Mouse (Mus musculus): ENCODE measurements around the gene Rcan1. TPM values are rescaled to one million over a fixed set of nuclear protein-coding genes. Genes with fewer than 3 reads are reported as not detected.

Gene Rcan1
- polyA plus RNA-seq, 1 experiment from 2014 or later = 19.6 TPM

DNA sequence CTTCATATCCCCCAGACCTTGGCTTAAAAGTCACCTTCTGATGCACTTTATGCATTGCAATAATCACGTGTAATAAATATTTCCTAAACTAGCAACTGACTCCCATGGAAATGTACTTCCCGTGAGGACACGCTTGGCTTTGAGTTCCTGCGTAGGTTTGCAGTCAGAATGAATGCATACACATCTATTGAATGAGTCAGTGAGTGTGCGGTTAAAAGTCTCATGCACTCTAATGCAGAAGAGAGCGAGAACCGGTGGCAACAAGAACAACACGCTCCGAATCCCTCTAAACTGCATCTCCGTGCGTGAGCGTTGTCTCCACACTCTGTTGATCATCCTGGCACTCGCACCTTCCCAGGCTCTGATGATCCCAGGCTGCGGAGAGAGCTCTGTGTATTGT is 21.6 kb downstream of the Rcan1 start:
- H3K36me3 ChIP-seq (ENCODE audit: control insufficient read depth, insufficient read depth, low read length) = no peaks in the 10 kb centered on the region; the same call in 1 of the 2 replicates
- H3K9me3 ChIP-seq (replicated peaks; ENCODE audit: control insufficient read depth, low read length) = no peaks in the 10 kb centered on the region
- no peak overlapping the region for H3K9ac ChIP-seq (ENCODE audit: low read length)
- no peak overlapping the region for H3K4me3 ChIP-seq (replicated peaks; ENCODE audit: low read length)
- peaks cover 1% of the 10 kb centered on the region; the same call in 1 of the 2 replicates for H3K4me1 ChIP-seq (ENCODE audit: control insufficient read depth, insufficient read depth, low read length)
- no peak for ATAC-seq (ENCODE audit: insufficient read depth, low FRiP score)
- 92% methylated on average over 14 of the region's 14 CpGs for WGBS
- no peak overlapping the region for H3K4me2 ChIP-seq (ENCODE audit: low read depth, low read length)
- no peaks in the 10 kb centered on the region for H3K27me3 ChIP-seq (ENCODE audit: control insufficient read depth, insufficient read depth, low read length)
- no peak overlapping the region for H3K27ac ChIP-seq (ENCODE audit: low read length)

DNA sequence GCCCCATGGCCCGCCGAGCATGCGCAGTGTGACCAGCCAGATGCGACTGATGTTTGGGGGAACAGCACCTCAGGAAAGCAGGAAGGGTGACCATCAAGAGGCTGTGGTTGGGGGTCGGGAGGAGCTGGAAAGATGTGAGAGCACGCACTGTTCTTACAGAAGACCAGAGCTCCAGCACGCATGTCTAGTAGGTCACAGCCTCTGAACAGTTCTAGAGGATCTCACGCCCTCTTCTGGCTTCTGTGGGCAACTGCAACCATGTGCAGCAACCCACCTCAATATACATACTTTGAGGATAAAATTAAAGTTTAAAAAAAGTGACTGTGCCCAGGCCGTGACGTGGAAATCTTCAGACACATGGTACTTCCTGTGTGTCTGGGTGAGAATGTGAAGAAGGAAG is 25.3 kb downstream of the Rcan1 start:
- Histone ChIP-seq H3K4me2 (ENCODE audit: low read depth, low read length) (no peak overlapping the region), H3K4me1 (ENCODE audit: control insufficient read depth, insufficient read depth, low read length) (peaks cover 14% of the 10 kb centered on the region), H3K27ac (ENCODE audit: low read length) (no peak overlapping the region), H3K4me3 (replicated peaks; ENCODE audit: low read length) (no peak overlapping the region), H3K9me3 (replicated peaks; ENCODE audit: control insufficient read depth, low read length) (no peaks in the 10 kb centered on the region), H3K36me3 (ENCODE audit: control insufficient read depth, insufficient read depth, low read length) (no peaks in the 10 kb centered on the region), H3K9ac (ENCODE audit: low read length) (no peak overlapping the region), H3K27me3 (ENCODE audit: control insufficient read depth, insufficient read depth, low read length) (no peaks in the 10 kb centered on the region)
- WGBS = 67% methylated on average over 10 of the region's 10 CpGs
- ATAC-seq (ENCODE audit: insufficient read depth, low FRiP score) = no peak

DNA sequence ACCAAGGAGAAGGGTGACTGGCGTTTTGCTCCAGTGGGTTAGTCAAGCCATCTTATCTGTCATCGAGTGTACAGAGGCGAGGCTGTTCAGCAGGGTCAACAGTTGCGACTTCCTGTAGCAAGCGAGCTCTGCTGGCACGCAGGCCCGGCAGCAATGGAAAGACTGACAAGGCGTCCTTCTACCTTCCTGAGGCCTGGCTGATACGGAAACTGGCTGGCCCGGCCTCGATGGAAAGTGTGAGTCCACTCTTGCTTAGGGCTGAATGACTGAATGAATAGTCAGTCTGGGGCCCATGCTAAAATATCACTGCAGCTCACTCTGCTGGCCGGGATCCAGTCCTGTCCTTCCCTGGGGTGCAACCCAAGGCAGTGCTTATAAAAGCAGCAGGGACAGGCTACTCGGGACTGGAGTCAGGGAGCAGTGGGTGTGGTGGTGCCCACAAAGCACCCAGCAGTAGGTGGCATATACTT is 27.0 kb downstream of the Rcan1 start:
- WGBS = 47% methylated on average over 13 of the region's 13 CpGs
- Histone ChIP-seq H3K4me2 (ENCODE audit: low read depth, low read length) (no peak overlapping the region), H3K9me3 (replicated peaks; ENCODE audit: control insufficient read depth, low read length) (no peaks in the 10 kb centered on the region), H3K4me3 (replicated peaks; ENCODE audit: low read length) (no peak overlapping the region), H3K9ac (ENCODE audit: low read length) (peak overlapping the region; percentile 28; the same call in 1 of the 2 replicates), H3K27ac (ENCODE audit: low read length) (peak overlapping the region; percentile 61), H3K27me3 (ENCODE audit: control insufficient read depth, insufficient read depth, low read length) (no peaks in the 10 kb centered on the region), H3K4me1 (ENCODE audit: control insufficient read depth, insufficient read depth, low read length) (peaks cover 14% of the 10 kb centered on the region), H3K36me3 (ENCODE audit: control insufficient read depth, insufficient read depth, low read length) (no peaks in the 10 kb centered on the region)
- peak; percentile 75; the same call in 1 of the 2 replicates for ATAC-seq (ENCODE audit: insufficient read depth, low FRiP score)

DNA sequence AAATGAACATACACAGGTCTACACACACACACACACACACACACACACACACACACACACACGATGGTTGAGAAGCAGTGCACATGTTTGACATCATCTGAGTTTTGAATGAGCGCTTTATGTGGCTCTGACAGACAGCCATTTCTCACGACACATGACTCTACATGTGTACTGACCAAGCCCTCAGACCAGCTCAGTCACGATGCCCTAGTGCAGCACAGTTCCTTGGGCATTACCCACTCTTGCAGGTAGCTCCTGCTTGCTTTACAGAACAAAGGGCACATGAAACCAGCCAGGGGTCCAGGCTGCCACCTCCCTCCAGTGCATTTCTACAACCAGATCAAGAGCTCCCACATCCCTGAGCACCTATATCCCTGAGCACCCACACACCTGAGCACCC is 27.7 kb downstream of the Rcan1 start:
- Histone ChIP-seq H3K4me1 (ENCODE audit: control insufficient read depth, insufficient read depth, low read length) (peaks cover 14% of the 10 kb centered on the region), H3K4me2 (ENCODE audit: low read depth, low read length) (no peak overlapping the region), H3K9ac (ENCODE audit: low read length) (no peak overlapping the region), H3K9me3 (replicated peaks; ENCODE audit: control insufficient read depth, low read length) (no peaks in the 10 kb centered on the region), H3K36me3 (ENCODE audit: control insufficient read depth, insufficient read depth, low read length) (no peaks in the 10 kb centered on the region), H3K4me3 (replicated peaks; ENCODE audit: low read length) (no peak overlapping the region), H3K27ac (ENCODE audit: low read length) (peak overlapping the region; percentile 61; the same call in 1 of the 2 replicates), H3K27me3 (ENCODE audit: control insufficient read depth, insufficient read depth, low read length) (no peaks in the 10 kb centered on the region)
- 74% methylated on average over 4 of the region's 4 CpGs for whole genome bisulfite sequencing
- no peak for ATAC-seq (ENCODE audit: insufficient read depth, low FRiP score)

DNA sequence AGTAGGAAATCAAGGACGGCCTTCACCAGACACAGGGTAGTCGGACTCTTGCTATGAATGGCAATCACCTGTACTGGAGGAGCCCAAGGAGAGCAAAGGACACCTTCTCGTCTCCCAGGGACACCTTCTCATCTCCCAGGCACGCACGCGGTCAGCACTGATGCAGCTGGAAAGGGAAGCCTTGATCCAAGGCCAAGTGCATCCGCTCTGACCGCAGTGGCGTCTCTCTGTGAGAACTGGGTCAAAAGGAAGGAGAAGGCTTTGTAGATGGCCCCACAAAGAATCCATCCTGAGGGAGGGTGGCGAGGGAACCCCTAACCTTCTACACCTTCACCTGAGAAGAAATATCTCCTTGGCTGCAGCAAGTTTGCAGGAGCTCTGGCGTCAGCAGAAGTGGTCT is 28.5 kb downstream of the Rcan1 start:
- Histone ChIP-seq H3K4me2 (ENCODE audit: low read depth, low read length) (no peak overlapping the region), H3K27me3 (ENCODE audit: control insufficient read depth, insufficient read depth, low read length) (no peaks in the 10 kb centered on the region), H3K9me3 (replicated peaks; ENCODE audit: control insufficient read depth, low read length) (no peaks in the 10 kb centered on the region), H3K9ac (ENCODE audit: low read length) (no peak overlapping the region), H3K4me3 (replicated peaks; ENCODE audit: low read length) (no peak overlapping the region), H3K36me3 (ENCODE audit: control insufficient read depth, insufficient read depth, low read length) (no peaks in the 10 kb centered on the region), H3K4me1 (ENCODE audit: control insufficient read depth, insufficient read depth, low read length) (peaks cover 14% of the 10 kb centered on the region), H3K27ac (ENCODE audit: low read length) (no peak overlapping the region)
- no peak for ATAC-seq (ENCODE audit: insufficient read depth, low FRiP score)
- WGBS = 91% methylated on average over 11 of the region's 11 CpGs

DNA sequence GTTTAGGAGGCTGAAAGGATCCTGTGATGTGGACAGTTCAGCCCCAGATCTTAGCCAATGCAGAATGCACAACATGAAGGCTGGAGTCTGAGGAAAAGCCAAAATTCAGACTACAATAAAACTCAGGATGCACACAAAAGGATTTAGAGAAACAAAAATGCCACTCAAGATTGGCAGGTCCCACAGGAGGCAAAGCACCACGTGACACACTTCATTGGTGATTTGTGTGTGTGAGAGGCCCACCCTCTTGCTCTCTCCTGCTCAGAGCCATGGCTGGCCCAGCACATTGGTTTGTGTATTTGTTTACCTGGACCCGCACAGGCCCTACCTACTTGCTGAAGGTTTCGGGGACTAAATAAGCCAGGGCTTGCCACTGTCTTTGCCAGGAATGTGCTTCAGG is 29.5 kb downstream of the Rcan1 start:
- no peak for ATAC-seq (ENCODE audit: insufficient read depth, low FRiP score)

DNA sequence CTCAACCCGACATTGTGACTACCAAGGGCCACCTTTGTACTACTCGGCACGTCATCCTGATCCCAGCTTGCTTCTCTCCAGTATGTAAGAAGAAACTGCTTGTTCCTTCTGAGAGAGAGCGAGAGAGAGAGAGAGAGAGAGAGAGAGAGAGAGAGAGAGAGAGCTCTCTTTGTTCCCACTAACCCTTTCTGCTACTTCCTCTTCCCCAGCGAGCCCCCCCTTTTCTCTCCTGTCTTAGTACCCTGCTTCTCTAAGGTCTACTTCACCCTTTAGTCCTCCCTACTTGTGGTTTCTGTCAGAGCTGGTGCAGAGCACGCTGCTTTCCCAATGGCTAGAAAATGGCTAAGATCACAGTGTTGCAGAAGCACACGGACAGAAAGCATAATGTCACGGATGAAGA is 30.4 kb downstream of the Rcan1 start:
- Histone ChIP-seq H3K27me3 (ENCODE audit: control insufficient read depth, insufficient read depth, low read length) (no peaks in the 10 kb centered on the region), H3K9ac (ENCODE audit: low read length) (no peak overlapping the region), H3K27ac (ENCODE audit: low read length) (no peak overlapping the region), H3K4me1 (ENCODE audit: control insufficient read depth, insufficient read depth, low read length) (peaks cover 14% of the 10 kb centered on the region), H3K4me3 (replicated peaks; ENCODE audit: low read length) (no peak overlapping the region), H3K9me3 (replicated peaks; ENCODE audit: control insufficient read depth, low read length) (no peaks in the 10 kb centered on the region), H3K4me2 (ENCODE audit: low read depth, low read length) (no peak overlapping the region), H3K36me3 (ENCODE audit: control insufficient read depth, insufficient read depth, low read length) (no peaks in the 10 kb centered on the region)
- no peak for ATAC-seq (ENCODE audit: insufficient read depth, low FRiP score)
- 77% methylated on average over 8 of the region's 8 CpGs for WGBS

More for the DNA sequence above, 29.5 kb downstream of the Rcan1 start:
- H3K4me1 ChIP-seq (ENCODE audit: control insufficient read depth, insufficient read depth, low read length) = peaks cover 14% of the 10 kb centered on the region
- H3K36me3 ChIP-seq (ENCODE audit: control insufficient read depth, insufficient read depth, low read length) = no peaks in the 10 kb centered on the region
- WGBS = 77% methylated on average over 3 of the region's 3 CpGs
- no peak overlapping the region for H3K4me3 ChIP-seq (replicated peaks; ENCODE audit: low read length)
- H3K4me2 ChIP-seq (ENCODE audit: low read depth, low read length) = no peak overlapping the region
- no peak overlapping the region for H3K9ac ChIP-seq (ENCODE audit: low read length)
- H3K9me3 ChIP-seq (replicated peaks; ENCODE audit: control insufficient read depth, low read length) = no peaks in the 10 kb centered on the region
- no peaks in the 10 kb centered on the region for H3K27me3 ChIP-seq (ENCODE audit: control insufficient read depth, insufficient read depth, low read length)
- H3K27ac ChIP-seq (ENCODE audit: low read length) = no peak overlapping the region

DNA sequence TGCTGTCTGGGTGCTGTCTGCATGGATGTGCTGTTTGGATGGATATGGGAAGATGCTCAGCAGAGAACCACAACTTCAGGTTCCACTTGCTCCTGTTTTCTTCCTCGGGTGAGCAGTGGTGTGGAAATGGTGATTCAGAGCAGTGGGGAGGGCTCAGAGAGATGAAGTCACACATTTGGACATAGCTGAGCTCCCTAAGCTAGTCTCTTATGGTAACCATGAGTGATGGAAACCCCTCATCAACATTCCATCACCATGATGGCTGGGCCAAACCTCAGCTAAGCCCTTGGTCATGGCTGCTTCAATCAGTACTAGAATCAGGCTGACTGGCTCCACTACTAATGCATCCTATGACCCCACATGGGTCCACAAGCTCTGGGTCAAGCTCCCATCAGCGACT is 30.9 kb downstream of the Rcan1 start:
- H3K36me3 ChIP-seq (ENCODE audit: control insufficient read depth, insufficient read depth, low read length) = no peaks in the 10 kb centered on the region
- H3K9me3 ChIP-seq (replicated peaks; ENCODE audit: control insufficient read depth, low read length) = no peaks in the 10 kb centered on the region
- H3K27ac ChIP-seq (ENCODE audit: low read length) = no peak overlapping the region
- H3K27me3 ChIP-seq (ENCODE audit: control insufficient read depth, insufficient read depth, low read length) = no peaks in the 10 kb centered on the region
- no peak overlapping the region for H3K4me3 ChIP-seq (replicated peaks; ENCODE audit: low read length)
- H3K9ac ChIP-seq (ENCODE audit: low read length) = no peak overlapping the region
- no peak for ATAC-seq (ENCODE audit: insufficient read depth, low FRiP score)
- H3K4me1 ChIP-seq (ENCODE audit: control insufficient read depth, insufficient read depth, low read length) = peaks cover 14% of the 10 kb centered on the region
- WGBS = 71% methylated on average over 2 of the region's 2 CpGs
- no peak overlapping the region for H3K4me2 ChIP-seq (ENCODE audit: low read depth, low read length)

DNA sequence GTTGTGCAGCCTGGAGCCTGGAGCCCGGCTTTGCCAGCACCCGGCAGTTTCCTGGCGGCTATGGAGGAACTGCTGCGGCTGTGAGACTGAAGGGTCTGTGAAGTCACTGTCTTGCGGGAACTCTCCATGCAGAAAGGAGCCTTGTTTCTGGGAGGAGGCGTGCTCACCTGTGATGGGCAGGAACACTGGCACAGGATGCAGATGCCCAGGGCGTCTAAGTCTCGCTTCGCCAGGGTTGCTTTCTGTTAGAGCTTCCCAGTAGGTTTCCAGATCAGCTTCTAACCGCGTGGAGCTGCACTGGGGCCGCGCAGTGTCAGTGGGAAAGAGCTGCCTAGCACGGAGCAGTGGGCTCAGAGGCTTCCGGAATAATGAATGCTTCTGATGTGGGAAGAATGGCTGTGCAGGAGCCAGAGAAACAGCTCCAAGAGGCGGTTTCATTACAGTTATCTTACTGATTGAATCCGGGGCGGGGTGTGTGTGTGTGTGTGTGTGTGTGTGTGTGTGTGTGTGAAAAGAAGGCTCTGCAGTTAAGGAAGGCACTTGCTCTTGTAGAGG is 35.2 kb downstream of the Rcan1 start:
- Histone ChIP-seq H3K27me3 (ENCODE audit: control insufficient read depth, insufficient read depth, low read length) (no peaks in the 10 kb centered on the region), H3K27ac (ENCODE audit: low read length) (no peak overlapping the region), H3K9me3 (replicated peaks; ENCODE audit: control insufficient read depth, low read length) (no peaks in the 10 kb centered on the region), H3K9ac (ENCODE audit: low read length) (no peak overlapping the region), H3K4me2 (ENCODE audit: low read depth, low read length) (no peak overlapping the region), H3K4me1 (ENCODE audit: control insufficient read depth, insufficient read depth, low read length) (no peaks in the 10 kb centered on the region), H3K4me3 (replicated peaks; ENCODE audit: low read length) (no peak overlapping the region), H3K36me3 (ENCODE audit: control insufficient read depth, insufficient read depth, low read length) (no peaks in the 10 kb centered on the region)
- ATAC-seq (ENCODE audit: insufficient read depth, low FRiP score) = no peak
- 83% methylated on average over 18 of the region's 18 CpGs for WGBS

Measured in stomach, embryonic 16.5 days (tissue).